Mouse (Mus musculus) thymus, postnatal 14 days (tissue): ENCODE results near the gene Smco4.
A peak's percentile ranks its signal among the peaks of the same experiment; 100 is the strongest.
"Not testable (repeated sequence)": the region's sequence is repeated elsewhere in the genome, so short reads cannot be mapped to it uniquely, and the experiment has no call there.

ENCODE experiments used
- DNase-seq: peaks from one replicate; pipeline ENCODE4 v3.0.0; 2021

Gene Smco4

DNA sequence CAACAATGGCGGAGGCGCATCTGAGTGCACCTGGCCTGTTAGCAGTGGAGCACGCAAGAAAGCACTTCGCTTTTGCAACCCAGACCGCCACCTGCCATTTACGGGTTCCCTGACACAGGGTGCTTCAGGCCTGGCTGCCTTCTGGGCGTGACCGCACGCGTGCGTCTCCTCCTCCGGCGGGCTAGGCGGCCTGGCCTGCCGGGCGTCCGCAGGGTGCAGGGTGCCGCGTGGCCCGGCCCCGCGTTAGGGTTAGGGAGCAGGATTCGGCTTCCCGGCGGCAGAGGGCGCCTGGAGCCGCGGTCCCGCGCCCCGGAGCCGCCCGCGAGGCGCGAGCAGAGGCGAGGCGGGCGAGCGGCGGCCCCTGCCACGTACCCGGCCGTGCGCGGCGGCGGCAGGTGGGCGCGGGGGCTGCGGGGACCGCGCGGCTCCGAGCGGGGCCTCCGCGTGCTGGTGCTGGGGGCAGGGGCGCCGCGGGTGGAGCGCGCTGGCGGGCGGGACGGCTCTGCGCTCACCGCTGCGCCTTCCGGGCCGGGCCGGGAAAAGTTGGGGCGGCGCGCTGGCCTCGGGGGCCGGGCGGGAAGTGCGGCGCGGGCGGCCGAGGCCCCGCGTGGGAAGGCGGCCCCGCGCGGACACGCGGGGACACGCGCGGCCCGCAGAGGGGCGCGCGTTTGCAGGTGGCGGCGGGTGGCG lies at the start of gene Smco4:
Gene Smco4 (plus strand): TSS at position 198 of the 690 bp plus-strand sequence.
- DNase-seq = peak; percentile 84

DNA sequence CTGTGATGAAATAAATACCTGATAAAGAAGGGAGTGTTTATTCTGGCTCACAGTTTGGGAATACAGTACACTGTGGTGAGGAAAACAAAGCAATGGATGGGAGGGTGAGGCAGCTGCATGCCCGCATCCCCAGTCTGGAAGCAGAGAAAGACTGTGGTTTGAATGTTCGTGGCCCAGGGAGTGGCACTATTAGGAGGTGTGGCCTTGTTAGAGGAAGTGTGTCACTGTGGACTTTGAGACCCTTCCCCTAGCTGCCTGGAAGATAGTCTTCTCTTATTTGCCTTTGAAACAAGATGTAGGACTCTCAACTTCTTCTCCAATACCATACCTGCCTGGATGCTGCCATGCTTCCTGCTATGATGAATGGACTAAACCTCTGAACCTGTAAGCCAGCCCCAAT lies 45.8 kb upstream of the Smco4 start:
- no peak for DNase-seq

DNA sequence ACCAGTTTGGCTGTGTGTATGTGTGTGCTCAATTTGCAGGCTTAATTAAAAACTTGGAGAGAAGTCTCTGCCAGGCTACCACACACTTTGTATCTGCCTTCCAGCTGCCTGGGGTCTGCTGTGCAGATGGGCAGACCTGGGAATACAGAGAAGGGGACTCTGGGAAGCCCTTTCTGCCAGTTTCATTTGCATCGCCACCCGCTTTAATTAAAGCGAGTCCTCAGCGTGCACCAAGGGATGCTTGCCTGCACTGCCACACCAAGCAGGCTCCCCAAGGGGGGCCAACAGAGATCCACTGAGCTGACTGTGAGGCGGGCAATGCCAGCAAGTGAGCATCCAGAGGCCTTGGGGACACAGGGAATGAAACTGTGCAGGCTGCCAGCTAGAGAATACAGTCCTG lies 42.3 kb upstream of the Smco4 start:
- DNase-seq = no peak

- no peak for DNase-seq
Measured at GRCm38 (mm10) chr9:15472256-15472655, 21.0 kb upstream of the Smco4 start.

DNA sequence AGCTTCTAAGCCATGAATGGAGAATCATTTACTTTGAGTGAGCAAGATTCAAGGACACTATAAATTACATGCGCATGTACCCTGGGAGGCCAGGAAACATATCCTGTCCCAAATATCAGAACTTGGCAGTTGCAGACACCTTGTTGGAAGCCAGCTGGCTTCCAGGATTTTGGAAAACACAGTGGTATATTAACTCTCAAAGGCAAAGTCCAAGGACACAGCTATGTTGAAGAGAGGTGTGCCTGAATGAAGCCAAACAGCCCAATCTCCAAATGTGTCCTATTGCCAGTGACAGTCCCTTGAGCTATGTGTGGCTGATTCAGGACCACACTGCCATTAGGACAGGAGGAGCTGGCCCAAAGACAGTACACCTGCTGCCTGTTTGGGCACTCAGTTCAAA lies 20.0 kb upstream of the Smco4 start:
- no peak for DNase-seq

- DNase-seq = no peak
Measured at GRCm38 (mm10) chr9:15477556-15477955, 15.7 kb upstream of the Smco4 start.

- DNase-seq = no peak
Measured at GRCm38 (mm10) chr9:15487682-15488424, 5.4 kb upstream of the Smco4 start.

DNA sequence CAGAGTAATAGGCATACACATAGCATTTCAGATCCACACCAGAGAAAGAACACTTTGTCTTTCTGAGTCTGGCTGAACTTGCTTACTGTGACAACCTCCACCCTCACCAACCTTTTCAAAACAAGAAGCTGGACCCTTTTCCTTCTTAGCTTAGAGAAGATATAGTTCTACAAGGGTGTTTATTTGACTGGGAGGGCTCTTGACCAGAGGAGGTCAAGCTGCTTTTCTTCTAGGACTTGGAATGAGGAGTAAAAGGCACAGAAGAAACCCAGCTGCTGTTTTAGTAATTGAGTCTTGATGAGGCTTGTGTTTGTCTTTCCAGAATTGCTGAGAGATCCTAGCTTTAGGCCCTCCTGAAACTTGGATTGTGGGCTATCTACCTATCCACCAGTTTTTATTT lies 3.9 kb upstream of the Smco4 start:
- DNase-seq = no peak

DNA sequence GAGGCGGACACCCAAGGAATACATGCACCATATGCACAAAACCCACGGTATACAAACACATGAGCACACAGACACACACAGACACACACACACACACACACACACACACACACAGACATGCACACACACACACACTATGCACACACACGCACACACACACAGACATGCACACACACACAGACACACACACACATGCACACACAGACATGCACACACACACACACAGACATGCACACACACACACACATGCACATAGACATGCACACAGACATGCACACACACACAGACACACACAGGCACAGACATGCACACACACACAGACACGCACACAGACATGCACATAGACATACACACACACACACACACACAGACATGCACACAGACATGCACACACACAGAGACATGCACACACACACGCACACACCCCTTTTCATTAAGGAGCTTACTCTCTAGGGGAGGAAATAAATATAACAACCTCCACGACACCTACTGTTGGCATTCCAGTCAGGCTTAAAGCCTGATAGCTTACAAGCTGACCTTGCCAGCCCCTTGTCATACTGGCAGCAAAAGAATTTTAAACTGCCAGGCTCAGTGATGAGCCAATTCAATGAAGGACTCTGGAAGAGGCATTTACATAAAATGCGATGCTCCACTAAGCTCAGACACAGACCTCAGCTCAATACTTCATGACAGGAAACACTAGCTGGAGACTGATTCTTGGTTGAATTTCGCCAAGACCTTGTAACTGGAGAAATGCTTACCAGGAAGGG lies 2.7 kb upstream of the Smco4 start:
- DNase-seq = no peak

- DNase-seq = no peak
Measured at GRCm38 (mm10) chr9:15491686-15492085, 1.5 kb upstream of the Smco4 start.

- DNase-seq = no peak
Measured at GRCm38 (mm10) chr9:15492401-15492800, 831 bp upstream of the Smco4 start.

- DNase-seq = peak; percentile 84
Measured at GRCm38 (mm10) chr9:15493925-15494558, 810 bp downstream of the Smco4 start.

- not testable (repeated sequence) for DNase-seq
Measured at GRCm38 (mm10) chr9:15495281-15495680, 2.0 kb downstream of the Smco4 start.

- no peak for DNase-seq
Measured at GRCm38 (mm10) chr9:15495921-15496577, 2.8 kb downstream of the Smco4 start.

DNA sequence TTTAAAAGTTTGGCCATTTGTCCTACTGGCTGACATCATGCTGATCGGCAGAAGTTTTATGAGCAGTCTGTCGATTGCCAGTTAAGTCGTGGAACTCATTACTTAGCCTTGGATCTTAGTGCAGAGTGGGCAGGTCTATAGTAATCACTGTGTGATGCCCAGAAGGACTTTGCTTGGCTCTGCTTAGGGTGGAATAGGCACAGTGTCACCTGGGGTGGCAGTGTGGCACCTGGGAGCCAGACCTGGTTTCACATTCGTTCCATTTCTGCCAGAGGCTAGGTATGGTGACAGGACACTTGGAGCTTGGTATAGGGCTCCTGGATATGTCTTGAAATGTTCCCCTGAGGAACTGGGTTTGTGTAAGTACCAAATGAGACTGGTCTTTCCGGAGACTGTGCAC lies 6.8 kb downstream of the Smco4 start:
- DNase-seq = no peak

DNA sequence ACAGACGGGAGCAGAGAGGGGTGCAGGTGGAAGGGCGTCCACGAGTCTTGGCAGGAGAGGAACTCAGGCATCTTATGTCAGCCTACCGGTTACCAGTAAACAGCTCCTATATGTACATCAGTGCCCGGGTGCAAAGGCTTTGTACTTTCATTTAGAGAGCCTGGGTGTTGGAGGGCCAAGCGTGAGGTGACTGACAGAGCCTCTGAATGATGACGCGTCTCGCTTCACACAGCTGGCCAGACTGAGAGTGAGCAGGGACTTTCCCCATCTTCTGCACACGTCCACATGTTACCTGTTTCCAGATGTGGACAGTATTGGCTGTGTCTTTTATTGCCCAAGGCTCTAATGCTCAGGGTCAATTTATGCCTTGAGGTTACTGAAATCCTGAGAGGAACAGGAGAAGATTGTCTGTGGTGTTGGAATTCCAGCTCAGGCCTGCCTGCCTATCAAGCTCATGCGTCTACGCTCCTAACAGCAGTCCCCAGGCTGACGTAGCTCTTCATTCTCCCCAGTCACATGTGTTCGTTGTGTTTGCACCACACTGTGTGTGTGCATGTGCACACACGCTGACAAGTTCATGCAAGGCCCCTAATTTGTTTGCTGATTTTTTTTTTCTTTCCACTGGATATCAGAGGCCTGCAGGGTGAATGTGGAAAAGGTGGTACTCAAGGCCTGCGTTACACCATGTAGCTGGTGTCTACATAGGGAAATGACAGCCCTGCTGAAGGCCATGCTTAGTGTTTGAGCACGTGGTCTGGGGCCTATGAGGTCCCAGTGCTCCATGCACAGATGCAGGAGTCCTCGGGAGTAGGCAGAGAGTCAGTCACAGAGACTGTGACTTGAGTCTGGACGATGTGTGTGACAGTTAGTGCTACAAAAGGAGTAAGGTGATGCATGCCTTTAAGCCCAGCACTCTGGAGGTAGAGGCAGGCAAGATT lies 8.4 kb downstream of the Smco4 start:
- no peak for DNase-seq

DNA sequence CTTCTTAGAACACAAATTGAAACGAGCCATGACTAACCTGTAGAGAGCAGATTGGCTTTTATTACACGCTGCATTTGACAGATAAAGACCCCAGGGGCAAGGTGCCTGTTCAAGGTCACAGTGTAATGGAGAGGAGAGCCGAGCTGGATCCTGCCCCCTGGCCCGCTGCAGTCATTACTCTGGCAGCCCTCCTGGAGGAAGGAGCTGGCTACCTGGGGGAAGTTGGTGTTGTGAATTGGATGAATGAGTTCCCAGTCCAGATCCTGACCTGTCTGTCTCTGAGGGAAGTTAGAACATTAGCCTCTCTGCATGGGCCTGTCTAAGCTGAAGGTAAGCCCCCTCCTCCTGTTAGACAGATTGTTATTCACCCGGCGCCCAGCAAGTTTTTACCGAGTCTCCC lies 9.2 kb downstream of the Smco4 start:
- no peak for DNase-seq

DNA sequence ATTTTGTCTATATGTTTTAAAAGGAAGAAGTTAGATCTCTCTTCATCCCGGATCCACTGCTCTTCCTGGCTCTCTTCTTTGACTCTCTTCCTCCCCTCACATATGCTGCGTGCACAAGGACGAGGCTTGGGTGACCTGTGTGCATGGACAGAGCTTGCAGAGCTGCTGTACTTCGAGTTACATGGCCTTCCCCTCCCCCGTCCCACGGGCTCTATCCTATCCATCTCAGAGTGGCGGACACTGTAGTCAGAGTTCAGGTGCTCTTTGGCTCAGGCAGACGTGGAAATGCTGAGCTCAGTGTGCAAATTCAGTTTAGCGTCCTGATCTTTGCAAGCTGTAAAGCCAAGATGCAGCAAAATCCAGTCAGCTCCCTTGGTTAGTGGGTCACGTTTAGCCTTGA lies 10.1 kb downstream of the Smco4 start:
- no peak for DNase-seq

- DNase-seq = no peak
Measured at GRCm38 (mm10) chr9:15503827-15504226, 10.6 kb downstream of the Smco4 start.

DNA sequence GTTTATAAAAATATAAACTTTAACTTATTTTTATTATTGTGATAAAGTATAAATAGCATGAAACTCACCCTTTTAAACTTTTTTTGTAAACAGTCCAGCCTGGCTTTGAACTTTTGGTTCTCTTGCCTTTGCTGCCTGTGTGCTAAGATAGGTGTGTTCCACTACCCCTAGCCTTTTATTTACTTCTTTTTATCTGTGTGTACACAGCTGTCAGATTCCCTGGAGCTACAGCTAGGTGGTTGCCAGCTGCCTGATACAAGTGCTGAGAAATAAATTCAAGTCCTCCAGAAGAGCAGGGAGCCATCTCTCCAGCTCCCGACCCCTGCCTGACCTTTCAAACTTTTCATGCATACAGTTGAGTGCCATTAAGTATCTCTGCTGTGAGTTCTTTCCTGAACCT lies 12.1 kb downstream of the Smco4 start:
- DNase-seq = no peak

DNA sequence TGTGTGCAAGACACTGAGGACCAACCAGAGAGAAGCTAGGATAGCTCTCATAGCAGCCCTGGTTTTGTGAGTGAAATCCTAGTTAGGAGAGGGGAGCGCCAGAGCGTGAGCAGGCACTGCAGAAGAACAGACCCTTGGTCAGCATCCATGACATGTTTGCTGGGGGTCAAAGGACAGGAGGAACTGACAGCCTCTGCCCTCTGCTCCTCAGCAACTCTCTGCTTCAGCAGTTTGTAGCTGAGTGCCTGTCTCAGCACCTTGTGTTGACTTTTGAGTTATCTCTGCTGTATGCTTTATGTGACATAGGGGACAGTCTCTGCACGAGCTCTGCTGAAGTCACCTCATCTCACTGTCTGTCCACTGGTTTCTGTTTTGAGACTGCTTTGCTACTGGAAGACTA lies 13.6 kb downstream of the Smco4 start:
- no peak for DNase-seq

DNA sequence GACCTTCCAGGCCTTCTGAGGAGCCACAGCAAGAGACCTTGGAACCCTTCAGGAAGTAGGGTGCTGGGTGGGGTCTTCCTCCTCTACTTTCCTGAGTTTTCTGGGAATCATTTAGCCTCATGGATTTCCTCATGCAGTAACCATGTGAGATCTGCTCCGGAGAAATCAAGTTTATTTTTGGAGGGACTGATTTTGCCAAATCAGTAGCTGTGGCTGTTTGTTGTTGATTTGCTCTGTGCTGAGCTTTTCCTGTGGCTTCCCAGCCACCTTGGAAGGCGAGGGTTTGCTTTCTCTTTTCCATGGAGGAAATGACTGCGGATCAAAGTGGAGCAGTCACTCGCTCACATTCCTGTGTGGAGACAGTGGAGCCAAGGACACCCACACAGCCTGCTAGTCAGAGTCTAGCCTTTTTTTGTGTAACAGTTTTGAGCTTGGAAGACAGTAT lies 14.2 kb downstream of the Smco4 start:
- no peak for DNase-seq
